In genomic region chr14:117728741-117729140, GRCm38 (mm10) we compare ENCODE assay signal across 28 mouse cellular contexts.
"Had no signal": no experiment of that assay in that cellular context is flagged by ENCODE, and none has a peak within 500 bp of the region (broad histone marks: within the 10 kb centered on the region; RNA-seq: fewer than 3 reads in every experiment).

No protein-coding gene starts in this region.

- H3K4me2 ChIP-seq: heart, embryonic 12.5 days; hindbrain, embryonic 12.5 days; hindbrain, embryonic 14.5 days; intestine, embryonic 15.5 days; limb, embryonic 12.5 days; liver, embryonic 11.5 days; liver, embryonic 13.5 days; liver, embryonic 15.5 days had no signal

- DNase-seq: gastrocnemius, postnatal 10 days; gastrocnemius, postnatal 25 days; heart, adult 18-20 months; heart, postnatal 10 days; heart, postnatal 4 days; kidney, adult 18-20 months; kidney, adult 8-10 months; kidney, postnatal 10 days; kidney, postnatal 25 days; kidney, postnatal 4 days; liver; liver, embryonic 13.5 days; liver, postnatal 0 days had no signal

- H3K27me3 ChIP-seq: heart, embryonic 12.5 days; hindbrain, embryonic 12.5 days; intestine, embryonic 15.5 days; limb, embryonic 12.5 days; liver, embryonic 13.5 days; liver, embryonic 15.5 days had no signal

- H3K9me3 ChIP-seq: heart, embryonic 10.5 days; heart, embryonic 12.5 days; hindbrain, embryonic 10.5 days; hindbrain, embryonic 12.5 days; intestine, embryonic 15.5 days; limb, embryonic 10.5 days; limb, embryonic 12.5 days; liver, embryonic 13.5 days; liver, embryonic 15.5 days had no signal

- H3K36me3 ChIP-seq: heart, embryonic 10.5 days; heart, embryonic 12.5 days; hindbrain, embryonic 10.5 days; hindbrain, embryonic 12.5 days; intestine, embryonic 15.5 days; limb, embryonic 10.5 days; limb, embryonic 12.5 days; liver, embryonic 13.5 days; liver, embryonic 15.5 days had no signal

- H3K9ac ChIP-seq: heart, embryonic 12.5 days; hindbrain, embryonic 12.5 days; hindbrain, embryonic 14.5 days; intestine, embryonic 15.5 days; limb, embryonic 12.5 days; liver, embryonic 13.5 days; liver, embryonic 15.5 days; liver, postnatal 0 days had no signal

- H3K4me1 ChIP-seq: heart, embryonic 10.5 days; heart, embryonic 12.5 days; hindbrain, embryonic 10.5 days; intestine, embryonic 15.5 days; limb, embryonic 10.5 days; limb, embryonic 12.5 days; liver, embryonic 13.5 days; liver, embryonic 15.5 days had no signal

- ATAC-seq: hindbrain, embryonic 16.5 days; inflammation-experienced regulatory T-cells, adult 6 months; intestine, embryonic 15.5 days; intestine, postnatal 0 days; liver, postnatal 0 days had no signal

- H3K4me3 ChIP-seq: heart, embryonic 10.5 days; heart, embryonic 12.5 days; hindbrain, embryonic 10.5 days; hindbrain, embryonic 12.5 days; intestine, embryonic 15.5 days; layer of hippocampus, adult 2 months; left cerebral cortex, adult 2 months; limb, embryonic 10.5 days; limb, embryonic 12.5 days; liver, embryonic 13.5 days; liver, embryonic 15.5 days had no signal

- H3K27ac ChIP-seq: heart, embryonic 10.5 days; hindbrain, embryonic 10.5 days; hindbrain, embryonic 12.5 days; hindbrain, embryonic 14.5 days; intestine, embryonic 15.5 days; layer of hippocampus, adult 2 months; left cerebral cortex, adult 2 months; limb, embryonic 10.5 days; limb, embryonic 12.5 days; liver, embryonic 13.5 days; liver, embryonic 15.5 days had no signal
